Comparison of ENCODE assay signal across 8 mouse cellular contexts in genomic region chr17:29171001-29171772, GRCm38 (mm10). TPM values are rescaled to one million over a fixed set of nuclear protein-coding genes. Genes with fewer than 3 reads are reported as not detected.
DNase-seq lines count a peak whose midpoint lies in the region; ATAC-seq and TF ChIP-seq lines count a peak whose summit lies in the region.
"Had no signal": no experiment of that assay in that cellular context is flagged by ENCODE, and none has a peak within 500 bp of the region (broad histone marks: within the 10 kb centered on the region; RNA-seq: fewer than 3 reads in every experiment).

No protein-coding gene starts in this region.

- 28% methylated on average over 14 of the region's 14 CpGs for WGBS in cerebellum, adult 2 months

- H3K4me3 ChIP-seq in cerebellum, adult 2 months (replicated peaks; ENCODE audit: insufficient read depth, low read depth, low read length), result no peak overlapping the region
- no peak overlapping the region for H3K4me3 ChIP-seq in left cerebral cortex, adult 2 months

- H3K4me1 ChIP-seq in cerebellum, adult 2 months (ENCODE audit: control insufficient read depth, insufficient read depth, low read length), result no peaks in the 10 kb centered on the region

- DNase-seq in T-cell, adult 2 months (ENCODE audit: low spot score), result peak; percentile 78
- DNase-seq in cerebellum, adult 2 months, result peak; percentile 69 to 80
- peak; percentile 63 to 77 for DNase-seq in frontal cortex, postnatal 10 days (ENCODE audit: low spot score in 2 of 2)
- peak; percentile 50 for DNase-seq in hindlimb bud, embryonic 11.5 days (ENCODE audit: extremely low spot score, low read depth, low spot score)
- peak; percentile 82 to 87 for DNase-seq in left cerebral cortex, adult 2 months (ENCODE audit: extremely low spot score in 1 of 2, low spot score in 2 of 2)
- peak; percentile 72 to 88 for DNase-seq in spleen, adult 18-20 months

- no peak overlapping the region for H3K27ac ChIP-seq in cerebellum, adult 2 months (ENCODE audit: insufficient read depth, low read length)
- H3K27ac ChIP-seq in left cerebral cortex, adult 2 months, result no peak overlapping the region

- TF ChIP-seq POLR2A in cerebellum, adult 2 months (IDR thresholded peaks at IDR 0.05; ENCODE audit: borderline replicate concordance, insufficient read depth, low read length), result no peak

- peak; percentile 97 for TF ChIP-seq CTCF in cerebellum, adult 2 months (IDR thresholded peaks at IDR 0.05; ENCODE audit: borderline replicate concordance, insufficient read depth, low read depth, low read length)
- peak; percentile 96 for TF ChIP-seq CTCF in left cerebral cortex, adult 2 months (IDR thresholded peaks at IDR 0.05)

- peak; percentile 79 for ATAC-seq in megakaryocyte-erythroid progenitor cell, adult 5-6 weeks (replicated peaks; ENCODE audit: low FRiP score, low TSS enrichment, poor library complexity, severe bottlenecking)

- intact Hi-C loops in left cerebral cortex, adult 2 months (cut with DNase I), result loop anchor here (1.0 to 2.0 kb wide), 2 partner anchors 76 to 122 kb away; no protein-coding TSS in a partner anchor

- no peaks in the 10 kb centered on the region for H3K27me3 ChIP-seq in cerebellum, adult 2 months (ENCODE audit: control insufficient read depth, insufficient read depth, low read length)

RNA-seq across cellular contexts. Expression of gene Rab44, which starts 57.2 kb away (rescaled TPM):
- 0.32 and 0.47 TPM in 2 replicates for polyA plus RNA-seq in cerebellum, adult 2 months (2012; rRNA removed)
- total RNA-seq in left cerebral cortex, adult 2 months (2021), result under 1 TPM in 1 of 2 experiments, not detected in 1; 0.32 TPM
- 14.9 and 23.3 TPM in 2 replicates for total RNA-seq in megakaryocyte-erythroid progenitor cell, adult 5-6 weeks (2014; fragmentation: Nextera tagmentation)
- 4.1 and 23.9 TPM in 2 replicates for total RNA-seq in megakaryocyte-erythroid progenitor cell, adult 5-6 weeks (2017)
- polyA plus RNA-seq: neural tube, embryonic 14.5 days had no signal
